Mouse (Mus musculus) layer of hippocampus, postnatal 14 days (tissue): Measurements from ENCODE around the gene Fos. TPM values are rescaled to one million over a fixed set of nuclear protein-coding genes. Genes with fewer than 3 reads are reported as not detected.

Experiments
- DNase-seq, 2 experiments: peaks; one replicate each; pipeline ENCODE4 v3.0.0; 2021 to 2022; ENCODE audit warnings: low spot score in 2 of 2, mixed read lengths in 1 of 2
- long read RNA-seq, 2 experiments: library from polyadenylated mRNA; stranded (forward); transcript quantifications; one replicate each; pipeline ENCODE4 v2.0.0; 2021
- total RNA-seq, 2 experiments: library from RNA; stranded (reverse); gene quantifications; 2 replicates each; pipeline ENCODE4 v1.2.3; 2021

Gene Fos
- 10 to 100 TPM; 12.9 to 16.5 TPM for total RNA-seq
- long read RNA-seq, experiment 1, transcript Fos-201 (4 exons, 2,108 nt): major isoform, 9 of 11 reads
- long read RNA-seq, experiment 1, partial matches to known transcripts: 1 of 11 reads
- long read RNA-seq, experiment 1, other reads (novel, unspliced or antisense): 0 of 11 reads
- long read RNA-seq, experiment 2, partial matches to known transcripts: 0 of 3 reads
- long read RNA-seq, experiment 2, other reads (novel, unspliced or antisense): 0 of 3 reads

DNA sequence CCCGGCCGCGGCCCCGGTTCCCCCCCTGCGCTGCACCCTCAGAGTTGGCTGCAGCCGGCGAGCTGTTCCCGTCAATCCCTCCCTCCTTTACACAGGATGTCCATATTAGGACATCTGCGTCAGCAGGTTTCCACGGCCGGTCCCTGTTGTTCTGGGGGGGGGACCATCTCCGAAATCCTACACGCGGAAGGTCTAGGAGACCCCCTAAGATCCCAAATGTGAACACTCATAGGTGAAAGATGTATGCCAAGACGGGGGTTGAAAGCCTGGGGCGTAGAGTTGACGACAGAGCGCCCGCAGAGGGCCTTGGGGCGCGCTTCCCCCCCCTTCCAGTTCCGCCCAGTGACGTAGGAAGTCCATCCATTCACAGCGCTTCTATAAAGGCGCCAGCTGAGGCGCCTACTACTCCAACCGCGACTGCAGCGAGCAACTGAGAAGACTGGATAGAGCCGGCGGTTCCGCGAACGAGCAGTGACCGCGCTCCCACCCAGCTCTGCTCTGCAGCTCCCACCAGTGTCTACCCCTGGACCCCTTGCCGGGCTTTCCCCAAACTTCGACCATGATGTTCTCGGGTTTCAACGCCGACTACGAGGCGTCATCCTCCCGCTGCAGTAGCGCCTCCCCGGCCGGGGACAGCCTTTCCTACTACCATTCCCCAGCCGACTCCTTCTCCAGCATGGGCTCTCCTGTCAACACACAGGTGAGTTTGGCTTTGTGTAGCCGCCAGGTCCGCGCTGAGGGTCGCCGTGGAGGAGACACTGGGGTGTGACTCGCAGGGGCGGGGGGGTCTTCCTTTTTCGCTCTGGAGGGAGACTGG, at the start of gene Fos:
TSS of gene Fos (plus strand) at position 410 of the 817 bp plus-strand sequence.
- DNase-seq: peak; percentile 89 to 93

DNA sequence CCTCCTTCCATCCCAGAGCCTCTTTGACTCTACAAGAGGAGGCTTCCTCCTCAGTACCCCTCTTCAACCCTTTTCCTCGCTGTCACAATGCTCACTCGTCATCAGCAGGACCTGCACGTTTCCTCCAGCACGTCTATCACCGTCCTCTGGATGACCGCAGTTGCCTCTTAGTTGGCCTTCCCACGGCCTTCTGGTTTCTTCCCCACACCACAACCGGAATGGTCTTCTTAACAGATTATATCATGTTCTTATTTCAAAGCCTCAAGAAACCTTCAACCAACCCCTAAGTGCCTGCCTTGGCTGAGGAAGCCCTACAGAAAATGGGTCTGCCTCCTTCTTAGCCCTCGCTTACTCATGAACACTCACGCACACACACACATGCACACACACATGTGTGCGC, 48.0 kb upstream of the Fos start:
- DNase-seq: no peak

DNA sequence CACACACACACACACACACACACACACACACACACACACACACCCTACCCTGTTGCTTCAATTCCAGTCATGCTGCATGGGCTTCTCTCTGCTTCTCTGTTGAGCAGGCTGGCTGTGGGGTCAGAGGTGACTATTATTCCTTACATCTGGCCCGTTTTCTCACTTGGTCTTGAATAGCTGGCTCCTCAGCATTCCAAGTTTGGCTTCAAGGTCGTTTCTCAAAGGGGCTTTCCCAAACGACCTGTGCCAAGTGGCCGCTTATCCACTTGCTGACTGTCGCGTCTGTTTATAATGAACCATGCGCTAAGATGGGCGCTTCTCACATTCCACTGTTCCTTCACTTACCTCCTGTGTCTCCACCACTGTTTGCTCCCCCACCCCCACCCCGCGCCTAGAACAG, 47.6 kb upstream of the Fos start:
- no peak for DNase-seq

DNA sequence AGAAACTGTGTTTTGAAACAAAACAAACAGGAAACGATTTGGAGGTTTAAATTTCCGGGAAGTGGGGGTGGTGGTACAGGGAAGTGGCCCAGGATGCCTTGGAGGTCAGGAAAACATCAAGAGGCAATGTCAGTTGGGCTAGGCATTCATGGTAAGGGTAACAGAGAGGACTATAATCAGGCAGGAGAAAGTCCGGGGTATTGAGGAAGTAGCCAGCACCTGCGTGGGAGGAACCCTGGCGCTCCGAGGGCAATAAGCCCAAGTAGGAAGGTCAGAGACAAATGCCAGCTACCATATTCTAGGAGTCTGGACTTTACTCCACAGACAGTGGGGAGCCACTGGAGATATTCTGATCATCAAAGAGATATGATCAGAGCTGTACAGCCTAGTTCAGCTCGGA, 45.9 kb upstream of the Fos start:
- no peak for DNase-seq

DNA sequence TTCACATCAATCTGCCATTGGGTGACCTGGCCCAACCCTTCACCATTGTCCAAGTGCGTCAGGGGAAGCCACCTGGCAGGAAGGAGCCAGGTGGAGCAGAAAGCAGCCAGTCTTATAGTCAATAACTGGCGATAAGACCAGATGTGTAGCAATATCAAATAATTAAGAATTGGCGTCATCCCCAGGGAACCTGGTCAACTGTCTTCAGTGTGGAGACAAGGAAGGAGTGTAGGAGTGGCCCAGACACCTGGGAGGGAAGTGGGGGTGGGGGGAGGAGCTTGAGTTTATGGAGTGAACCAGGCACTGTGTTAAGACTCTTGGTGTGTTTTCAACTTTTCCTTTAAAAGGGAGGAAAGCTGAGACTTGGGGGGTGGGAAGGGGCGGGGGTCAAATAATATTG, 43.7 kb upstream of the Fos start:
- DNase-seq: no peak

DNA sequence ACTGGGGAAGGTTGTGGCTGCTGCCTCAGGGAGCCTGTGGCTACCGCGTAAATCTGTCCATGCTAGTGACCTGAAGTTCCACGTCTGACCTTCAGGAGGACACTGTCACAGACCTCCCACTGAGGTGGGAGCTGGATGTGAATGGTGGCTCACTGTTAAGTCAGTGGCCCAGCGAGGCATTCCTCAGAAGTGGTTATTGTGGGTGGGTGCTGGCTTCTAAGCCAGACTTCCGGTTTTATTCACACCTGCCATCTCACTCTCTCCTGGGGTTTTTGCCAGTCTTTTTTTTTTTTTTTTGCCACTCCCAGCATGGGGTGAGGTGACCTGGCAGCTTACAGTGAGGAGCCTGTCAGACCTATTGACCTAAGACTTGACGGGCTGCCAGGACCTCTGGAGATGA, 43.3 kb upstream of the Fos start:
- DNase-seq: no peak

DNA sequence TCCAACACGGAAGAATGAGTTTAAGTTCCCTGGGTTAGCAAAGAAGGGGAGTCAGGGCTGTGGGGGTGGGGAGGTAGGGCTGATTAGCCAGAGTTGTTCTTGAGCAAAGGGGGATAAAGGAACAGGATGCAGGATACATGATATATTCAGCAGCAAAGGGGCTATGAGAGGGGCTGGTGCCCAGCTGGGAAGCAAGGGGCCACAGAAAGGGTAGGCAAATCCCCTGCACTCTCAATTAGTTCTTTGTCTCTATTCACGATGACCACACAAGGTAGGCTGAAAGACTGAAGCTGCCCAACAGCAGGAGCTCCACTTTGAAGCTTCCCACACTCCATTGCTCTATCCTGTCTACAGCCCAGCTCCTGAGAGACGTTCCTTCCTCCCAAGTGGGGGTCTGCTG, 39.8 kb upstream of the Fos start:
- DNase-seq: no peak

DNA sequence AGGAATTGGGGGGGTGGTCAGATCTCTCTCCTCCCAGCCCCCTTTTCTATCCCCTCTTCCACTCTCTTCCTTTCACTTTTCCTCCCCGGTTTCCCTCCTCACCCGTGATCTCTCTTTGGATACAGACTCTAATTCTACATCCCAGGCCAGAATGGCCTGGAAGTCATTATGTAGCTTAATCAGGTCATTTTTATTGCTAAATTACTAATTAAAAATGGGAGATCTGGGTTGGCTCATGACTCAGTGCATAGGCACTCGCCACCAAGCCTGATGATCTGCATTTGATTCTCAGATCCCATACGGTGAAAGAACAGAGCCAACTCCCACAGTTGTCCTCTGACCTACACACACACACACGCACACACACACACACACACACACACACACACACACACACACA, 39.2 kb upstream of the Fos start:
- DNase-seq: no peak

DNA sequence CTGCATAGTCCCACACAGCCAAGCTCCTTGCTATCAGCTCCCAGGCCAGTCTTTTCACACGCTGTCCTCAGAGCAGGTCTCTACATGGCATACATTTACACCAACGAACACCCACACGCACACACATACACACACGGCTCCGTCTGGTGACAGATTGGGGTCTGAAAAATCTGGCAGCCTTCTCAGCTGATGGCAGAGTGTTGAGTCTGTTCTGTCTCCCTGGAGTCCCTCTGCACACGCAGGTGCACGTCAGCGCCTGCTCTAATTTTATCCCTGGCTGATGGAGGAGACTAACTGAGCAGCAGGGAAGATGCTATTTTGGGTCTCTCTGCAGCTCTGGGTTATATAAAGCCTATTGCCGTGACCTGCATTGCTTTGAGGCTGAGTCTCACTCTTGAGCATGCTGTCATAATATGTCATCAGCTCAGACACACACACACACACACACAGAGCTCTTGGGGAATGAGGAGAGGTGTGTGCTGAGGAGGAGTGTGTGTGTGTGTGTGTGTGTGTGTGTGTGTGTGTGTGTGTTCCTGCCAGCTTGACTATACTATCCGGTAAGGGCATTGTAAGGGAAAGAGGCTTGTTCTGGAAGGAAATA, 37.6 kb upstream of the Fos start:
- peak; percentile 79 to 90 for DNase-seq

DNA sequence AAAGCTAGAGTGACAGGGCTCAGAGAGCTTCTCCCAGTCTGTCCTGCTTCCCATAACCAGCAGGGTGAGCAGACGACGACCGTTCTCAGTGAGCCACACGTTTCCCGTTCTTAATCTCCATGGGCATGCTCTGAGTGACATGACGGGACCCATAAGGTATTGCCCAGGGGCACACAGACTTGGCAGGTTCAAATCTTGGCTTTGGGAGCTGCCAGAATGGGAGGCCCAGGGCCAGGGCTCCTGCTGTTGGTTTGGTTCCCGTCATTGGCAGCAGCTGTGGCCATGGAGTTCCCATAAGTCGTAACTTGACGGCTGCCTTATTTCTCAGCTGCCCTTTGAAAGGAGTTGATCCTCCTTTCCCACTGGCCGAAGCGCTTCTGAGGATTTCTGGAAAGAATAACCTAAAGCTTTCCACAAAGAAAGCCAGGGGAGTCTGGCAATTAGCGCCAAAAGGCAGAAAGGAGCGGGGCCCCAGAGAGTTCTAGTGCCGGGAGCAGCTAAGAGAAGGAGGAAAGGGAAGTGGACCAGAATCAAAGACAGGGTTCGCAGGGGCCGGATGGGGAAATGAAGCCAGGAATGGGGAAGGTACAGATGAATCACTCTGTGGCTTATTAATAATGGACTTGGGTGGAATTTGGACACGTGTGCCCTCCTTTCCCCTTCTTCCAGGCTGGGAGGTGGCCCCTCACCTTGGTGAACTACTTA, 36.4 kb upstream of the Fos start:
- peak; percentile 48 to 59 for DNase-seq

DNA sequence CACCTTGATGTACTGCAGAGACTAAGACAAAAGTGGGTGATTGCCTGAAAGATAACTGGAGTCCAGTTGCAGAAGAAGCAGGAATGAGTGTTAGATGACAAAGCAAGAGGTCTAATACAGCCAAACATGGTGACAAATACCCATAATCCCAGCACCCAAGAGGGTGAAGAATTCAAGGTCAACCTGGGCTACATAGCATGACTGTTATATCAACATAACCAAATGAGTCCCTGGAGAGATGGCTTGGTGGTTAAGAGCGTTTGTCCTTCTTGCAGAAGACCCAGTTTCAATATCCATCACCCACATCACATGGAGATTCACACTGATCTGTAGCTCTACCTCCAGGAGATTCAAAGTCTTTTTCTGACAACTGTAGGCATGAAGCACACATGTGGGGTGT, 30.2 kb upstream of the Fos start:
- DNase-seq: no peak

DNA sequence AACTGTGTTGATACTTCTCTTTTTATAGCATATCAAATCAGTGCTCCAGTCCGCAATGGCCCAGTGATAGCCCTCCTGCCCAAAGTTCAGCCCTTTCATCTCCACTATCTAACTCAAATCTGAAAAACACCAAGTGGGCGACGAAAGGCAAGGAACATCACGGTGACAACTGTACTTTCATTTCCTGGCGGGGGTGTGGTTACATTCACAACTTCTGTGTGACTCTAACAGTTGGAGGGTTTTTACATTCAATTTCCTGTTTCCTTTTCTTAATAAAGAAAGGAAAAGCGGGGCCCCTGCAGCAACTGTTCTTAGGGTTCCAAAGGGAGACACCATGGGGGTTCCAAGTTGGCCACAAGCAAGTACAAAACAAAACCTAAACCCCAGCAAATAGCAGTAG, 29.0 kb upstream of the Fos start:
- no peak for DNase-seq

DNA sequence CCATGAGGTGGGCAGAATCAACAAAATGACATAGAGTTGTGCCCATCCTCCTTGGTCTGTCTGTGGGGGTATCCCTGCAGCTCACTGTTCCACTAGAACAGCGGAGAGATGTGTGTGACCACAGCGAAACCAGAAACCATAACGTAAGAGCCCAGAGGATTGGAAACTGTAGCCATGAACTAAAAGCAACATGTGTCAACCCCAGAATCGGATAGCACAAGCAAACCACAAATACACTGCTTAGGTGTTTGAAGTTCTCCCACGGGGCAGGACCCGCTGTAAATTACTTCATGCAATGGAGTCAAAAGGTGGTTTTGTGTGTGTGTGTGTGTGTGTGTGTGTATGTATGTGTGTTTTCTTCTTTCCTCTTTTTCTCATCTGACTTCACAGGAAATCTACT, 26.7 kb upstream of the Fos start:
- no peak for DNase-seq

DNA sequence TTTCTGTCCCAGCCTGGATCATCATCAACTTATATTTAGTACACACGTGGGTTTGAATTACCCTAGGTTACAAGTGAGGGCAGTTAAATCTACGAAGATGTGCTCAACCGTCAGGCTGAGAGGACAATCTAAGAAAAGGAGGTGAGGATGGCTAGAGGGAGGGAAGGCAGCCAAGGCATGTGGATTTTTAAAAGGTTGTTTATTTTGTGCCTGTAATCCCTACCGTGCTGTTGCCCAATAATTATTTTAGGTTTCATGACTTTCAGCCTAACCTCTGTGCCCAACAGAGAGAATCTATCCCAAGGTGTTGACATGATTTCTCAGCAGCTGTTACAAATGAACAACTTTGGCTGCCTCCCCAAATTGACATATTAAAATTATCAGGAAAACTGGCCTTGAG, 26.2 kb upstream of the Fos start:
- DNase-seq: no peak

DNA sequence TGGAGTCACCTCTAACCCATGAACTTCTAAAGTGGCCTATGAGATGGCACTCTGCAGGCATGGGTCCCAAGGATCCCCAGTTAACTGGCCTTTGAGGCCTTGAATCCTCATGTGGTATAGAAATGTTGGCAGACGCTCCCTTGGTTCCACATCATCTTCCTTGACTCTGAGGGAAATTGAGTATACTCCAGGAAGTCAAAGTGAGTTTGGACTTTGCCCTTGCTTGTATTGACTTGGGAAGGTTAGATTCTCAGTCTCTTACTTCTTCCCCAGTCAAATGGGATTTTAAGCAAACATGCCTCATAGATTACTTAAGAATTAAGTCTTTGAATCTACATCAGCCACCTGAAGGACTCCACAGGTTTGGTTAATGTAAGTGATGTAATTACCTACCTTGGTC, 24.2 kb upstream of the Fos start:
- DNase-seq: no peak

DNA sequence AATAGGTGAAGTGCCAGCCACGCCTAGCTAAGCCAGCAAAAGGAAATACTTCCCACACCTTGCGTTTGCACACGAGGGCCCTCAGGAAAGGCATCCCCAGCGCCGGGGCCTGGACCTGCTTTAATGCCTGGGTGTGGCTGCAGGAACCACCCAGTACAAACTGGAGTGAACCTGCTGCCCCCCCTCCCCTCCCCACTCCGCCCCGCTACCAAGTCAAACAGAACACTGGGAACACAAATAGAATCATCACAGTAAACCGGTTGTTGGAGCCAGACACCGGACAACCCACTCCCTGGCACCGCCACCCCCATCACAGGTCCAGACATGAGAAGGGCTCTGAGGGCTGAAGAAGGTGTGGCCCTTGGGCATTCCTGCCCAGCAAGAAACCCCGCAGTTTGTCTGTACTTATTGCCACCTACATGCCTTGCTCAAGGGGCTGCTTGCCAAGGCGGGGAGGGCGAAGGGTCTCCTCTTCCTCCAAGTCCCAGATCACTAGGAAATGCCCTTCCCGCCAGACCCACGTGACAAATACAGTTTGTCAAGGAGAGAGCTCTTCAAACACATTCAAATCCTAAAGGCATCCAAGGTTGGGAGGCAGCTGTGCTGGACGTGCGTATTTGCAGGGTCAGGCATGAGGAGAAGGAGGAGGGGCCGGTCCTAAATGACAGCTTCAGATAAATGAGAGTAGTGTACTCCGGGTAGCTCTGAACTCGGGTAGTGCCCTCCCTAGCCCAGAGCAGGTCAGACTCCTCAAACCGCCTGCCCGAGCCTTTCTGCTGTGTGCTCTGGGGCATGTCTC, 21.8 kb upstream of the Fos start:
- no peak for DNase-seq

DNA sequence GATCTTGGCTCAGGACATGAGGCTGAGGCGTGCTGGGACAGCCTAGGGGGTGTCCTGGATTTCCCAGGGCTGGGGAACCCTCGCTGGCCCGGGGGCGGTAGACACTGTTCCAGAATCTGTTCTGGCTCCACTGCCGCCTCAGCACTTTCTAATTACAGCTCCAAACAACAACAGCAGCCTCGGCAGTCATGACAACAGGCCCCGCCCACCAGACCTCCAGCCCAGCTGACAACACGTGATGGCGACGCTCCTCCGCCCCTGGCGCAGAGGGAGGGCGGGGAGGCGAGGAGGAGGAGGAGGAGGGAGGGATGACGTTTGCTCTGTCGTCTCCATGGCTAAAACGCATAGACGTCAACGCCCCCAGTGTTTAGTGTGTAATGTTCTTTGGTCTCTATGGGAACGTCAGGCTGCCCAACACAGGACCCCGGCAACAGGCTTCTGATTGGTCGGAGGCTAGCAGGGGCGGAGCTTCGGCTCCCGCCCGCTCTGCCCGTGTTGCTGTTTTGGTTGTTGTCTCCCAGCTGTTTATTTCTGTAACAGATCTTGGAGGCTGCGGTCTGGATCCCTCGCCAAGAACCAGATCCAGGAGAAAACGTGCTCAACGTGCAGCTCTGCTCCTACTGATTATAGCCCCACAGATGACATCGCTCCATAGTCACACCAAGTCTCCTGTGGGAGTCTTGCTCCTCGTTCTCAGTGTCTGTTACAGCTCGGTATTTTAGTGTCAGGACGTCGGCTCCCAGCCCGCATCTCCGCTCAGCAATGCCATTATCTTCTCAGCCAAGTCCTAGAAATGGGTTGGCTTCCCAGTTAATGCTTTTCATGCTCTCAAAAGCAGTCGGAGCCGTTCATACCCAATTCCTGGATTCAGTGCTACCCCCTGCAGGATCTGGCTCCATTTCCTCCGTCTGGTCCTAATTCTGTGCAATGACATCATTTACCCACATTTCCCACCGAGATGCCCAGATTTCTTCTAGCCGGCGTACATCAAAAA, 18.3 kb upstream of the Fos start:
- peak; percentile 96 to 97 for DNase-seq

DNA sequence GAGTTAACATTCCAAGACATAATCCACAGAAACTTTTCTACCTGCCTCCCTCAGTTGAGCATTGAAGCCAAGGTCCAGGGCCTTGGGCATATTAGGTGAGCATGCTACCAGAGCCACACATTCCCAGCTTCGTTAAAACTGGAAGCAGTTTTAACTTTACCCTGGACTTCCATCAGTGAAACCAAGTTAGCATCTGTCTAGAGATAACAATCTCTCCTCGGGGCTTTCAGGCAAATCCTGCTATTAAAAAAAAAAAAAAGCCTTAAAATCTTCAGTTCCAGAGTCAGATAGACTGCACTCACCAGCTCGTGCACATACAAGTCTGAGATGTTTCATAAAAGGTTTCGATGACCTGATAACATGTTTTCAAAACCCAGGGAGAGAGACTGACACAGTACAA, 17.4 kb upstream of the Fos start:
- DNase-seq: no peak

DNA sequence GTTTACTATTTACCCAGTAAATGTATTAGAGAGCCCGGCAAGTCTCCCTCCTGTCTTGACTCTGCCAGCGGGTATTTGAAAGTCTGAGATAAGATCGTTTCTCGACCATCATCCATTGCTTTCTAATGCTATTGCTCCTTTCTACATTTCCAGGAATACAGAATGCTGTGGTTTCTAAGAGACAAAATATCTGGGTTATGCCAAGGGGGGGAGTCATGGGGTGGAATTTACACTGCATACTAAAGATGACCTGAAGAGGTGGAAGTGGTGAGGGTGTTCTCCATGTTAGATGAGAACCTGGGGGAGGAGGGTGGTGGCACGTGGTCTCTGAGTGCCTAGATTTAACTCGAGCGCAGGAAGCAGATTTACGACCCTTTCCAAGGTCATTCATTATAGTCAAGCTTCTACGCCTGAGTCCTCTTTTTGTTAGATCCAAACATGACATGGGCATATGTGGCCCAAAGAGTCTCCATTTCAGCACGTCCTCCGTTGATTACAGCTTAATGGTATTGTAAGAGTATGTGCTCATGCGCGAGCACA, 16.7 kb upstream of the Fos start:
- DNase-seq: no peak

DNA sequence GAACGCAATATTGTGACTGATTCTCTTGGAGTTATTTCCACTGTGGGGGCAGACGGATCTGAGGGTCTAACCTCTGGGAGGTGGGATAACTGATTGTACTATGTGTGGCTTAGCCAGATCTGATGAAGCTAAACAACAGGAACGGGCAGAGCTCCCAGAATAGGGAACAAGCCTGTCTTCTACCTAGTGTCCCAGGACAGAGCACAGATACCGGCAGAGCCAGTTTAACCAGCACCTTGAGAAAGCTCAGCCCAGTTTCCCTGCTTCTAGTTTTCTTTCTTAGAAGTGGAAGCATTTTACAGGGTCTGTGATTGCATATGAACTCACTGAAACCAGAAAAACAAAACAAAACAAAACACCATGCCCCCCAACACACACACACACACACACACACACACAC, 13.9 kb upstream of the Fos start:
- no peak for DNase-seq
